Mouse (Mus musculus) limb, embryonic 11.5 days (tissue): ENCODE measurements around the gene Gm9958. TPM values are rescaled to one million over a fixed set of nuclear protein-coding genes. Genes with fewer than 3 reads are reported as not detected.

Experiments
- polyA plus RNA-seq: library from polyadenylated mRNA; unstranded; fragments of >200 nt; fragmentation: Nextera tagmentation; extraction: Ambion mirVana; gene quantifications from 2 replicates; pipeline ENCODE4 v1.2.1, GENCODE M21; 2014

Gene Gm9958
- polyA plus RNA-seq, 1 experiment from 2014 or later: 4.9 TPM

Other genes starting within 250 kb of the Gm9958 start
- 36.9 and 38.0 TPM in 2 replicates for gene Cox18, start 143.2 kb upstream of the Gm9958 start, polyA plus RNA-seq
- gene Ankrd17, start 627 bp upstream of the Gm9958 start, polyA plus RNA-seq: 29.2 and 33.3 TPM in 2 replicates
- gene Alb, start 93.7 kb downstream of the Gm9958 start, polyA plus RNA-seq: 0.11 and 0.93 TPM in 2 replicates
- gene Afp, start 123.5 kb downstream of the Gm9958 start, polyA plus RNA-seq: 2.9 and 6.1 TPM in 2 replicates
- not detected in 2 replicates for gene Afm, start 151.7 kb downstream of the Gm9958 start, polyA plus RNA-seq
- not detected in 2 replicates for gene 5830473C10Rik, start 193.9 kb downstream of the Gm9958 start, polyA plus RNA-seq